ENCODE assay signal across 8 mouse cellular contexts in the genomic region with DNA sequence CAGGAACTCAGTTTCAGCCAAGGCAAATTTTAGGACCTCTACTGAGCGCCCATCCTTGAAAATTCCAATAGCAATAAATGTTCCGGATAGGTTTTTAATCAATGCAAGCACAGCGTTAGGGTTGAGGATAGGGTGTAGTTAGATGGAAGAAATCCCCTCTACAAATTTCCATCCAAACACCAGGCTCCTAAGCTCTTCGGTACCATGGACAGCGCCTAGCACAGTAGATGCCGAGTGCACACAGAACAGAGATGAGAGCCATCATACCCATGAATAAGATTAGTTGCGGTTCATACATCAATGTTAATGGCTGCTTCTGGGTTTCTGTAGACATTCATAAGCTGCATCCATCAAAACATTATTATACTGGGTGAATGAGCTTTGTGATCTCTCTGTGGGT.
A peak's percentile ranks its signal among the peaks of the same experiment; 100 is the strongest.
DNase-seq lines count a peak whose midpoint lies in the region; ATAC-seq and TF ChIP-seq lines count a peak whose summit lies in the region.

No protein-coding gene starts in this region.

- no peak overlapping the region for H3K9ac ChIP-seq in embryonic facial prominence, embryonic 14.5 days (ENCODE audit: low read depth, low read length)
- H3K9ac ChIP-seq in intestine, embryonic 15.5 days: no peak overlapping the region

- no peak for TF ChIP-seq CTCF in thymus, adult 2 months (IDR thresholded peaks at IDR 0.05; ENCODE audit: borderline replicate concordance, control insufficient read depth, extremely low read depth, insufficient read depth, low read length, poor library complexity)

- no peaks in the 10 kb centered on the region for H3K27me3 ChIP-seq in thymus, adult 2 months (ENCODE audit: control insufficient read depth, insufficient read depth, low read length)
- H3K27me3 ChIP-seq in embryonic facial prominence, embryonic 14.5 days (replicated peaks; ENCODE audit: control insufficient read depth, insufficient read depth, low read length): no peaks in the 10 kb centered on the region
- no peaks in the 10 kb centered on the region for H3K27me3 ChIP-seq in intestine, embryonic 15.5 days (replicated peaks)

- no peaks in the 10 kb centered on the region for H3K4me1 ChIP-seq in thymus, adult 2 months (replicated peaks; ENCODE audit: control insufficient read depth, insufficient read depth, low read length)
- no peaks in the 10 kb centered on the region for H3K4me1 ChIP-seq in embryonic facial prominence, embryonic 14.5 days (ENCODE audit: control insufficient read depth, insufficient read depth, low read length)
- H3K4me1 ChIP-seq in intestine, embryonic 15.5 days (replicated peaks): no peaks in the 10 kb centered on the region

- DNase-seq in gastrocnemius, postnatal 10 days: peak; percentile 34
- DNase-seq in gastrocnemius, postnatal 25 days: no peak
- DNase-seq in thymus, postnatal 0 days (ENCODE audit: low spot score): peak; percentile 26
- no peak for DNase-seq in thymus, adult 2 months
- peak; percentile 89 for DNase-seq in embryonic facial prominence, embryonic 14.5 days (ENCODE audit: low spot score)
- peak; percentile 43 for DNase-seq in ovary, postnatal 36 days (ENCODE audit: low spot score)
- no peak for DNase-seq in layer of hippocampus, adult 8-10 months (ENCODE audit: low spot score in 2 of 2)

- 39% methylated on average over 7 of the region's 7 CpGs for WGBS in thymus, adult 2 months
- WGBS in embryonic facial prominence, embryonic 14.5 days: 35% methylated on average over 7 of the region's 7 CpGs
- WGBS in intestine, embryonic 15.5 days: 32% methylated on average over 7 of the region's 7 CpGs

- H3K36me3 ChIP-seq in thymus, adult 2 months (ENCODE audit: control insufficient read depth, insufficient read depth, low read length): no peaks in the 10 kb centered on the region
- H3K36me3 ChIP-seq in embryonic facial prominence, embryonic 14.5 days (ENCODE audit: control insufficient read depth, insufficient read depth, low read length): no peaks in the 10 kb centered on the region
- H3K36me3 ChIP-seq in intestine, embryonic 15.5 days: no peaks in the 10 kb centered on the region

- TF ChIP-seq POLR2A in thymus, adult 2 months (IDR thresholded peaks at IDR 0.05; ENCODE audit: control insufficient read depth, extremely low read depth, insufficient read depth, low read length, poor library complexity): no peak

- no peak overlapping the region for H3K4me2 ChIP-seq in embryonic facial prominence, embryonic 14.5 days (ENCODE audit: low read depth, low read length)
- no peak overlapping the region for H3K4me2 ChIP-seq in intestine, embryonic 15.5 days (replicated peaks)

- H3K9me3 ChIP-seq in embryonic facial prominence, embryonic 14.5 days (ENCODE audit: control insufficient read depth, low read length): no peaks in the 10 kb centered on the region
- no peaks in the 10 kb centered on the region for H3K9me3 ChIP-seq in intestine, embryonic 15.5 days

- ATAC-seq in embryonic facial prominence, embryonic 14.5 days (ENCODE audit: low read depth): no peak
- ATAC-seq in intestine, embryonic 15.5 days: no peak

- H3K27ac ChIP-seq in thymus, adult 2 months (ENCODE audit: control insufficient read depth, insufficient read depth, low read length): no peak overlapping the region
- no peak overlapping the region for H3K27ac ChIP-seq in embryonic facial prominence, embryonic 14.5 days (replicated peaks; ENCODE audit: low read depth, low read length)
- H3K27ac ChIP-seq in intestine, embryonic 15.5 days: no peak overlapping the region

- H3K4me3 ChIP-seq in thymus, adult 2 months (ENCODE audit: control insufficient read depth, insufficient read depth, low read length): no peak overlapping the region
- H3K4me3 ChIP-seq in embryonic facial prominence, embryonic 14.5 days (ENCODE audit: low read depth, low read length): no peak overlapping the region
- no peak overlapping the region for H3K4me3 ChIP-seq in intestine, embryonic 15.5 days (replicated peaks)

Comparison
In these comparisons a context has a peak if more than half of its experiments do, and no peak if none do; other contexts are left out.
1. DNase-seq: peak in gastrocnemius, postnatal 10 days (single experiment), thymus, postnatal 0 days (single experiment), embryonic facial prominence, embryonic 14.5 days (single experiment) and ovary, postnatal 36 days (single experiment); none in gastrocnemius, postnatal 25 days (single experiment), thymus, adult 2 months (single experiment) and layer of hippocampus, adult 8-10 months (0 of 2).